Mouse (Mus musculus) midbrain, embryonic 11.5 days (tissue): ENCODE measurements around the gene Bckdk. TPM values are rescaled to one million over a fixed set of nuclear protein-coding genes. Genes with fewer than 3 reads are reported as not detected.
A peak's percentile ranks its signal among the peaks of the same experiment; 100 is the strongest.
"Not testable (repeated sequence)": the region's sequence is repeated elsewhere in the genome, so short reads cannot be mapped to it uniquely, and the experiment has no call there.

Source experiments
- ATAC-seq: fragments of 200-750 bp; cut with Nextera tagmentation; 2 replicates; pipeline ENCODE4 v1.8.0; 2017; ENCODE audit warnings: moderate TSS enrichment, moderate library complexity; ENCODE audit not compliant: low FRiP score
- DNase-seq: peaks from one replicate; pipeline ENCODE4 v3.0.0; 2015; ENCODE audit warnings: low spot score; ENCODE audit errors: missing footprints
- H3K27ac ChIP-seq: fragments of 300-500 bp; sonication (generic); 2 replicates; pipeline ENCODE4 v1.5.1; 2014; ENCODE audit warnings: low read depth, low read length
- H3K27me3 ChIP-seq: fragments of 300-500 bp; sonication (generic); 2 replicates; pipeline ENCODE4 v1.6.1; 2014; ENCODE audit warnings: mild to moderate bottlenecking, low read length, moderate library complexity, mixed read lengths; ENCODE audit not compliant: control insufficient read depth, insufficient read depth
- H3K36me3 ChIP-seq: fragments of 300-500 bp; sonication (generic); 2 replicates; pipeline ENCODE4 v1.6.1; 2014; ENCODE audit warnings: mild to moderate bottlenecking, low read length, moderate library complexity, mixed read lengths; ENCODE audit not compliant: control insufficient read depth, insufficient read depth
- H3K4me1 ChIP-seq: fragments of 300-500 bp; sonication (generic); 2 replicates; pipeline ENCODE4 v1.6.1; 2014; ENCODE audit warnings: low read length; ENCODE audit not compliant: control insufficient read depth, insufficient read depth
- H3K4me2 ChIP-seq: fragments of 300-500 bp; sonication (generic); 2 replicates; pipeline ENCODE4 v1.6.1; 2014; ENCODE audit warnings: mild to moderate bottlenecking, moderate library complexity
- H3K4me3 ChIP-seq: fragments of 300-500 bp; sonication (generic); 2 replicates; pipeline ENCODE4 v1.5.1; 2014; ENCODE audit warnings: low read depth, low read length
- H3K9ac ChIP-seq: fragments of 300-500 bp; sonication (generic); 2 replicates; pipeline ENCODE4 v1.6.1; 2014; ENCODE audit warnings: low read length
- H3K9me3 ChIP-seq: fragments of 300-500 bp; sonication (generic); 2 replicates; pipeline ENCODE4 v1.6.1; 2016; ENCODE audit warnings: low read length; ENCODE audit not compliant: control insufficient read depth
- WGBS: fragments of 180-500 bp; shearing (Covaris S2); extraction: QIAGEN DNeasy Blood & Tissue Kit; methylation state at CpG from one replicate; pipeline ENCODE4 v1.1.7; 2014; 5-methylcytosine and 5-hydroxymethylcytosine counted together
- polyA plus RNA-seq: library from polyadenylated mRNA; unstranded; fragments of >200 nt; fragmentation: Nextera tagmentation; extraction: Ambion mirVana; gene quantifications from 2 replicates; pipeline ENCODE4 v1.2.1, GENCODE M21; 2014

Bckdk gene
- polyA plus RNA-seq, 1 experiment from 2014 or later, result 107 TPM

DNA sequence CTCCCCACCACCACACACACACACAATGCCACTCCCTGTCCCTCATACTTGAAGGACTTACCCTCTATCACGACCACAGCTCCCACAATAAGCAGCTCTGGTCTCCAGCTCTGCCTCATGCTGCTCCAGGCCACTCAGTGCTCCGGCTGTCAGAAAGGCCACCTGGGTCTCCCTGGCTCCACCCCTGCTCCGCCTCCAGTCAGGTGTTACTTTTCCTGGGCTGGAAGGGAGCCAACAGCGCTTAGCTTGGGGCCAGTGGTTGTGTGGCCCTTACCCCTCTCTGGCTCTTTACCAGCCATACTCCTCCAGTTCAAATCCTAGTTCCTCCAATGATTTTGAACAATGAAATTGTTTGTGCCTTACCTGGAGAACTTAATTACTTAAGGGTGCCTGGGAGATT is 13.1 kb upstream of the Bckdk start, which contains the start of gene Prss53:
Gene Prss53 (minus strand): TSS at position 173 of the 400 bp plus-strand sequence.
- Histone ChIP-seq H3K27ac (no peak within 1 kb of the TSS), H3K9ac (no peak within 1 kb of the TSS), H3K9me3 (no peaks in the 10 kb centered on the region), H3K4me2 (no peak within 1 kb of the TSS), H3K36me3 (peaks cover 16% of the 10 kb centered on the region; the same call in 1 of the 2 replicates), H3K27me3 (no peaks in the 10 kb centered on the region), H3K4me1 (peaks cover 7% of the 10 kb centered on the region), H3K4me3 (no peak within 1 kb of the TSS)
- ATAC-seq (no peak), DNase-seq (no peak)
- WGBS, result 40% methylated on average over 4 of the region's 4 CpGs

DNA sequence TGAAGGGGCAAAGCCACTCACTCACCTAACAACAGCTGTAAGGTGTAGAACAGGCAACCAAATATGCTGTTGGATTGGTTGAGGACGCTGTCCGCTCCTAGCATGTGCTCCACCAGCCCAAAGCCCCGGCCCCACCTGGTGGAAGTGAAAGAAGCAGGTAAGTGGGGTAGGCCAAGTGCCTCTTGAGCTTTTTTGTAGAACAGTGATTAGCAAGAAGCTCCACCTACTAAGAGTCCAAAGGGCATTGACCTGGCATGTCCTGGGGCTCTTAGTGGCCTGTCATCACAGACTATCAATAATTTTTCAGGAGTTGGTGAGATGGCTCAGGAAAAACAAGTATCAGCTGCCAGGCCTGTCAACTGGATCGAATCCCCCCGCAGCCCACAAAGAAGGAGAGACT is 9.4 kb upstream of the Bckdk start:
- peaks cover 7% of the 10 kb centered on the region for H3K4me1 ChIP-seq
- WGBS, result 89% methylated on average over 5 of the region's 5 CpGs
- H3K9ac ChIP-seq, result no peak overlapping the region; the same call in 1 of the 2 replicates
- no peak for DNase-seq
- no peak for ATAC-seq
- H3K4me3 ChIP-seq, result peak overlapping the region; percentile 57; the same call in 1 of the 2 replicates
- no peaks in the 10 kb centered on the region for H3K9me3 ChIP-seq
- H3K27me3 ChIP-seq, result no peaks in the 10 kb centered on the region
- 0 out of 2 replicates have a peak, but pooled peaks cover 2% of the 10 kb centered on the region for H3K36me3 ChIP-seq
- H3K27ac ChIP-seq, result no peak overlapping the region
- peak overlapping the region; percentile 85; the same call in 1 of the 2 replicates for H3K4me2 ChIP-seq

DNA sequence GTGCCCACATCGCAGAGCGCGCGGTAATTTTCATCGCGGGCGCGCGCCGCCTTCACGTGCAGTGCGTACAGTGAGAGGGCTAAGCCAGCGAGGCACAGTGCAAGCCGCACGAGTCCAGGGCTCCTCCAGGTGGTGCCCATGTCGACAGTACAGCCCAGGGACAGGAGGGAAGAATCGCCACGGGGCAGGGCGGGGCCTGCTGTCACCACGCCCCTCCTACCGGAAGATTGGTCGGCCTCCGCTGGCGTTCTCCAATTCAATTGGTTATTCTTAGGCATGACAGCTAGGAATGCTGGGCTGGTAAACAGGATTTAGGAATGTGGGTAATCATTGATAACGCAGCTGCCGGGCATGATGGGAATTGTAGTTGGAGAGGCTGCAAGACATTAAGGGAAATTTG is 8.4 kb upstream of the Bckdk start, which contains the start of the genes Gm21974 and Vkorc1:
Gene Gm21974 (minus strand): TSS at position 13 of the 400 bp plus-strand sequence.
Gene Vkorc1 (minus strand): TSS at position 176 of the 400 bp plus-strand sequence.
- ATAC-seq, result peak; percentile 98

DNA sequence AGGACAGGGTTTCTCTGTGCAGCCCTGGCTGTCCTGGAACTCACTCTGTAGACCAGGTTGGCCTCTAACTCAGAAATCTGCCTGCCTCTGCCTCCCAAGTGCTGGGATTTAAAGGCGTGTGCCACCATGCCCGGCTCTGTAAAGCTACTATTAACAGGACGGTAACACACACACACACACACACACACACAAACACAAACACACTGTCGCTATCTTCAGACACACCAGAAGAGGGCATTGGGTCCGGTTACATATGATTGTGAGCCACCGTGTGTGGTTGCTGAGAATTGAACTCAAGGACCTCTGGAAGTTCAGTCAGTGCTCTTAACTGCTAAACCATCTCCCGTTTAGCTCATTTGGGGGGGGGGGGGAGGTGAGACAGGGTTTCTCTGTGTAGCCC is 8.0 kb upstream of the Bckdk start:
- not testable (repeated sequence) for ATAC-seq, H3K27me3 ChIP-seq, H3K9me3 ChIP-seq, H3K36me3 ChIP-seq, H3K4me1 ChIP-seq, DNase-seq, H3K9ac ChIP-seq, H3K27ac ChIP-seq
- Histone ChIP-seq H3K4me2 (peak overlapping the region; percentile 85), H3K4me3 (peak overlapping the region; percentile 57; the same call in 1 of the 2 replicates)
- WGBS, result 65% methylated on average over 7 of the region's 7 CpGs

More for the DNA sequence above, 8.4 kb upstream of the Bckdk start, which contains the start of the genes Gm21974 and Vkorc1:
- under 1% methylated on average over 26 of the region's 26 CpGs for WGBS
- H3K4me3 ChIP-seq, result peak within 1 kb of the TSS; percentile 57
- H3K9me3 ChIP-seq, result no peaks in the 10 kb centered on the region
- peak within 1 kb of the TSS; percentile 27; the same call in 1 of the 2 replicates for H3K27ac ChIP-seq
- H3K4me2 ChIP-seq, result peak within 1 kb of the TSS; percentile 85
- H3K27me3 ChIP-seq, result no peaks in the 10 kb centered on the region
- DNase-seq, result peak; percentile 97
- no peaks in the 10 kb centered on the region for H3K36me3 ChIP-seq
- peaks cover 7% of the 10 kb centered on the region for H3K4me1 ChIP-seq
- peak within 1 kb of the TSS; percentile 63 for H3K9ac ChIP-seq

DNA sequence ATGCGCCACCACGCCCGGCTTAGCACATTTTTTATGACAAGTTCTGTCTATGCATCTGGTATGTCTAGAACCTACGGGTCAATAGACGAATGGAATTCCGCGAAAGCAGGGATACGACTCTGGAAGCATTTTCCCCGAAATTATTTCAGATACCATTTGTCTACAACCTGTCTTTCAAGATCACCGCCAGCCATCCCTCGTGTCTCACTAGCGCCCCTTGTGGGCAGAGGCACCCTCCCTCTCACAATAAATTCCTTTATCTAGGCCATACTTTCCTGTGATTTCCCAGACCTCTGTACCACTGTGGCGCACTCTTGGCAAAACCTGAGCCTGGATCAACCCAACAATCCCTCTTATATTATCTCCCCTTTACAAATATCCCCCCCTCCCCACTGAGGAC is 7.5 kb upstream of the Bckdk start:
- 60% methylated on average over 13 of the region's 13 CpGs for WGBS
- Histone ChIP-seq H3K36me3 (no peaks in the 10 kb centered on the region), H3K9ac (no peak overlapping the region), H3K4me3 (no peak overlapping the region), H3K4me1 (peaks cover 7% of the 10 kb centered on the region), H3K9me3 (no peaks in the 10 kb centered on the region), H3K27ac (no peak overlapping the region), H3K4me2 (no peak overlapping the region), H3K27me3 (no peaks in the 10 kb centered on the region)
- no peak for ATAC-seq
- peak; percentile 91 for DNase-seq

DNA sequence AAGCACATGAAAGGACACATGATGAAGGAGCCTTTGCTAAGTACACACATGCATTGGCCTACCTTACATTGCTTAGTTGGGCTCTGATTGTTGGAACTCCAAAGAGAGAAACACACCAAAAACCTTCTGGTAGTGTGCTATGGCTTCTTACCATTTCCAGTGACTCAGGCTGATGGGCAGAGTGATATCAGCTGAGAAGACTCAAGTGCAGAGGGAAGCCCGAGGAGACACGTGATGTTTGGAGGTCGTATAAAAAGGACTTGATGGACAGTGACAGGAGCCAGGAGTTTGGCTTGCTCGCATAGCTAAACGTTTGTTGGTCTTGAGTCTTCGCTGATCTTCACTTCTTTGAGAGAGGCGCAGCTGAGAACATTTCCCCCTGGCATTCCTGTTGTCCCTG is 6.3 kb upstream of the Bckdk start:
- no peak overlapping the region for H3K27ac ChIP-seq
- 95% methylated on average over 7 of the region's 7 CpGs for WGBS
- H3K4me3 ChIP-seq, result no peak overlapping the region
- no peaks in the 10 kb centered on the region for H3K9me3 ChIP-seq
- no peak for DNase-seq
- H3K27me3 ChIP-seq, result no peaks in the 10 kb centered on the region
- no peak overlapping the region for H3K9ac ChIP-seq
- peaks cover 7% of the 10 kb centered on the region for H3K4me1 ChIP-seq
- no peak overlapping the region for H3K4me2 ChIP-seq
- H3K36me3 ChIP-seq, result no peaks in the 10 kb centered on the region
- ATAC-seq, result no peak

DNA sequence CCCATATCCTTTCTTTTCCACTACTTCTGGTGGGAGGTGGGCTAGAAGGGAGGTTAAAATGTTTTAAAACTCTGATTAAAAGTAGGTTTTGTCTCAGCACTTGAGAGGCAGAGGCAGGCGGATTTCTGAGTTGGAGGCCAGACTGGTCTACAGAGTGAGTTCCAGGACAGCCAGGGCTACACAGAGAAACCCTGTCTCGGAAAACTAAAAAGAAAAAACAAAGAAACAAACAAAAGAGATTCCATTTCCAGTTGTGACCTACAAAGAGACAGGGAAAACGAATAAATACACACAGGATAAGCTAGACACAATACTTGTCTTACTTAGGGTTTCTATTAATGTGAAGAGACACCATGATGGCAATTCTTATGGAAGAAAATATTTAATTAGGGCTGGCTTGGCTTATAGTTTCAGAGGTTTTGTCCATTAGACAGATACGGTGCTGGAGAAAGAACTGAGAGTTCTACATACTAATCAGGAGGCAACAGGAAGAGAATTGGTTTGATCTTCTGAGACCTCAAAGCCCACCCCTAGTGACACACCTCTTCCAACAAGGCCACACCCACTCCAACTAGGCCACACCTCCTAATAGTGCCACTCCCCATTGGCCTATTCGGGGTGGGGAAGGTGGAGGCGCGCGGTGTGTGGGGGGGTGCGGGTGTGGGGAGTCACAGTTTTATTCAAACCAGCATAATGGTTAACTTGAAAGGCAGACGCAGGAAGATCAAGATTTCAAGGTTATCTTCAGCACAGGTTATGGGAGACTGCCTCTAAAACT is 5.5 kb upstream of the Bckdk start:
- peaks cover 7% of the 10 kb centered on the region for H3K4me1 ChIP-seq
- no peak overlapping the region for H3K4me3 ChIP-seq
- no peak for ATAC-seq
- 40% methylated on average over 10 of the region's 10 CpGs for WGBS
- H3K36me3 ChIP-seq, result no peaks in the 10 kb centered on the region
- H3K27ac ChIP-seq, result no peak overlapping the region
- H3K9ac ChIP-seq, result no peak overlapping the region
- no peak for DNase-seq
- no peak overlapping the region for H3K4me2 ChIP-seq
- H3K9me3 ChIP-seq, result no peaks in the 10 kb centered on the region
- H3K27me3 ChIP-seq, result no peaks in the 10 kb centered on the region

DNA sequence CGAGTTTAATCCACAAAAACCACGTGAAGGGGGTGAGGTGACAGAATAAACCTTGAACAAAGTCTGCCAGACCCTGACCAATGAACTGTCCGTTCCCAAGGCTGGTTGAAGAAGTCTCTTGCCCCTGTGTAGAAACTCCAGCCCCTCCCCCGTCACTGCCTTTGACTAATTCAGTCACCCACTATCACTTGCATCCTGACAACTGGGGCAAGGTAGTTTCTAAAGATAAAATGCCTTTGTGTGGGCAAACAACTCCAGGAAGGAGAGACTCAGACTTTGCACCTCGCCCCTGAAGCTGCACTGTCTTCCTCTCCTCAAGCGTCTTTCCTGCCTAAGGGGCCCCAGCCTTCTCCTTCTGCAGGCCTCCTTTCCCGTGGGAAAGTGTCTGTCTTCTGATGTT is 3.9 kb upstream of the Bckdk start:
- Histone ChIP-seq H3K36me3 (no peaks in the 10 kb centered on the region), H3K4me2 (no peak overlapping the region), H3K9ac (no peak overlapping the region), H3K9me3 (no peaks in the 10 kb centered on the region), H3K4me3 (no peak overlapping the region), H3K4me1 (peaks cover 8% of the 10 kb centered on the region), H3K27ac (no peak overlapping the region), H3K27me3 (no peaks in the 10 kb centered on the region)
- ATAC-seq (no peak), DNase-seq (no peak)
- WGBS, result 54% methylated on average over 7 of the region's 7 CpGs

DNA sequence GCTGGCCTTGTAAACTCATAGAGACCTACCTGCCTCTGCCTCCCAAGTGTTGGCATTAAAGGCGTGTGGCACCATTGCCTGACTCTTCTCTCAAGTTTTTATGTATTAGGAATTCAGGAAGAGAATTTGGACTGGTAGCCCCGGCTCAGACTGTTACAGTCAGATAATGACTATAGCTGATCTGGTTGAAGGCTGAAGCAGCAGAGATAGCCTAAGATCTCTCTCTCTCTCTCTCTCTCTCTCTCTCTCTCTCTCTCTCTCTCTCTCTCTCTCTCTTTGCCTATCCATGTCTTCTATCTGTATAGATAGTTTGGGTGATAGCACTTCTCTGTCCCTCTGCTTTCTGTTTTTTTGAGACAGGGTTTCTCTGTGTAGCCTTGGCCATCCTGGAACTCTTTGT is 2.1 kb upstream of the Bckdk start:
- Histone ChIP-seq H3K9ac (no peak overlapping the region), H3K4me1 (peaks cover 5% of the 10 kb centered on the region), H3K9me3 (no peaks in the 10 kb centered on the region), H3K27ac (no peak overlapping the region), H3K4me2 (no peak overlapping the region), H3K4me3 (no peak overlapping the region), H3K36me3 (peaks cover 5% of the 10 kb centered on the region; the same call in 1 of the 2 replicates), H3K27me3 (no peaks in the 10 kb centered on the region)
- no peak for DNase-seq
- 83% methylated on average over 2 of the region's 2 CpGs for WGBS
- ATAC-seq, result no peak
